Mouse (Mus musculus): ENCODE measurements around the gene Nkain1. TPM values are rescaled to one million over a fixed set of nuclear protein-coding genes. Genes with fewer than 3 reads are reported as not detected.

Nkain1 gene
- polyA plus RNA-seq, 1 experiment, result 8.0 TPM

Other genes with a start within 250 kb of the Nkain1 start
- 32.5 and 45.7 TPM in 2 replicates for gene Zcchc17, start 214.2 kb downstream of the Nkain1 start, polyA plus RNA-seq (2012; rRNA removed)
- 32.3 and 34.1 TPM in 2 replicates for gene Snrnp40, start 214.0 kb downstream of the Nkain1 start, polyA plus RNA-seq (2012; rRNA removed)
- 47.1 and 47.3 TPM in 2 replicates for gene Pum1, start 89.1 kb upstream of the Nkain1 start, polyA plus RNA-seq (2012; rRNA removed)
- gene Sdc3, start 218.4 kb upstream of the Nkain1 start, polyA plus RNA-seq (2012; rRNA removed), result 36.9 and 39.0 TPM in 2 replicates

All from gonadal fat pad, adult 2 months (tissue).